Mouse (Mus musculus): ENCODE measurements around the gene Myo9a.

DNA sequence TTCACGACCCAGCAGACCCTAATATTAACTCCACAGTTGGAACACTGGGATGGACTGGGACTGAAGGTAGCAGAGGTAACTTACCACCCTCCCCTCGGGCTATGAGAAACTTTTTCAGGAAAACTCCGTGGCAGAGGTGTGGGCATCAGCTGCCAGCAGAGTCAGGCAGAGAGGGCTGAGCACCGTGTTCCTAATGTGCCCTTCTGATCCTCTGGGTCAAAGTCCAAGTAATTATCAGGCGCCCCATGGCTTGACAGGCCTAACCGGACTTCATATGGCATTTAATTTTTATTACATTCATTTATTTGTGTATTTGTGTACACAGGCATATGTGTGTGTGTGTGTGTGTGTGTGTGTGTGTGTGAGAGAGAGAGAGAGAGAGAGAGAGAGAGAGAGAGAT is 47.6 kb upstream of the Myo9a start:
- TF ChIP-seq POLR2A (IDR thresholded peaks at IDR 0.05; ENCODE audit: low read depth, low read length), result no peak
- no peak for TF ChIP-seq CTCF (conservative IDR thresholded peaks at IDR 0.05; ENCODE audit: insufficient read depth, insufficient read length, low read depth, low read length)
